Mouse (Mus musculus) ES-Bruce4 (cell line): ENCODE results near the gene Skor1. TPM values are rescaled to one million over a fixed set of nuclear protein-coding genes. Genes with fewer than 3 reads are reported as not detected.

Experiments used
- H3K27ac ChIP-seq: 2 replicates; pipeline ENCODE4 v1.5.1; 2012; ENCODE audit warnings: low read length, inconsistent platforms; ENCODE audit not compliant: insufficient read depth
- H3K27me3 ChIP-seq: 2 replicates; pipeline ENCODE4 v1.6.1; 2012; ENCODE audit warnings: mild to moderate bottlenecking, low read length, inconsistent platforms; ENCODE audit not compliant: control insufficient read depth, poor library complexity, insufficient read depth, severe bottlenecking
- H3K36me3 ChIP-seq: 2 replicates; pipeline ENCODE4 v1.6.1; 2012; ENCODE audit warnings: inconsistent platforms, mild to moderate bottlenecking, low read length, moderate library complexity; ENCODE audit not compliant: control insufficient read depth, poor library complexity, insufficient read depth, severe bottlenecking
- H3K4me1 ChIP-seq: one replicate; pipeline ENCODE4 v1.8.1; 2011; ENCODE audit warnings: low read length; ENCODE audit not compliant: control insufficient read depth, insufficient read depth
- H3K4me3 ChIP-seq: 2 replicates; pipeline ENCODE4 v1.5.1; 2011; ENCODE audit warnings: low read depth, mild to moderate bottlenecking, low read length
- H3K9ac ChIP-seq: 2 replicates; pipeline ENCODE4 v1.6.1; 2012; ENCODE audit warnings: low read depth, mild to moderate bottlenecking, inconsistent platforms; ENCODE audit not compliant: poor library complexity, severe bottlenecking
- H3K9me3 ChIP-seq: replicated peaks from 2 replicates; pipeline ENCODE4 v1.6.1; 2012; ENCODE audit warnings: mild to moderate bottlenecking, low read length, inconsistent platforms; ENCODE audit not compliant: control insufficient read depth, poor library complexity, insufficient read depth, severe bottlenecking
- CTCF ChIP-seq: IDR thresholded peaks from one replicate; pipeline ENCODE4 v1.8.1; 2011; ENCODE audit warnings: low read depth, low read length
- EP300 ChIP-seq: IDR thresholded peaks from 2 replicates; pipeline ENCODE4 v1.6.1; 2011; ENCODE audit warnings: low read depth, low read length; ENCODE audit not compliant: insufficient read depth
- POLR2A ChIP-seq: IDR thresholded peaks from one replicate; pipeline ENCODE4 v1.8.1; 2011; ENCODE audit warnings: low read length; ENCODE audit not compliant: insufficient read depth
- polyA plus RNA-seq: library from polyadenylated mRNA; stranded (reverse); fragments of >200 nt; gene quantifications from 2 replicates; pipeline ENCODE4 v1.2.4, GENCODE M21; 2011; ENCODE audit warnings: low read depth; ENCODE audit not compliant: missing spikeins, insufficient read depth, insufficient read length

The Skor1 gene
- polyA plus RNA-seq, 1 experiment: not detected

GRCm38 (mm10) chr9:63137615-63137915 is 11.2 kb downstream of the Skor1 start:
- no peak overlapping the region for H3K27ac ChIP-seq
- H3K4me1 ChIP-seq: no peaks in the 10 kb centered on the region
- no peak overlapping the region for H3K9ac ChIP-seq
- peaks cover 30% of the 10 kb centered on the region for H3K27me3 ChIP-seq
- no peaks in the 10 kb centered on the region for H3K36me3 ChIP-seq
- H3K9me3 ChIP-seq: no peaks in the 10 kb centered on the region
- H3K4me3 ChIP-seq: no peak overlapping the region
- TF ChIP-seq CTCF: no peak
- TF ChIP-seq POLR2A: no peak
- no peak for TF ChIP-seq EP300

- Histone ChIP-seq H3K4me3 (no peak overlapping the region), H3K27me3 (peaks cover 26% of the 10 kb centered on the region), H3K36me3 (no peaks in the 10 kb centered on the region), H3K9me3 (no peaks in the 10 kb centered on the region), H3K4me1 (no peaks in the 10 kb centered on the region), H3K9ac (no peak overlapping the region), H3K27ac (no peak overlapping the region)
- TF ChIP-seq POLR2A (no peak), EP300 (no peak), CTCF (no peak)
Observed at GRCm38 (mm10) chr9:63136756-63137614, 11.8 kb downstream of the Skor1 start.

GRCm38 (mm10) chr9:63136241-63136640 is 12.5 kb downstream of the Skor1 start:
- H3K27ac ChIP-seq: no peak overlapping the region
- no peaks in the 10 kb centered on the region for H3K4me1 ChIP-seq
- peaks cover 20% of the 10 kb centered on the region for H3K27me3 ChIP-seq
- H3K4me3 ChIP-seq: no peak overlapping the region
- no peaks in the 10 kb centered on the region for H3K36me3 ChIP-seq
- H3K9me3 ChIP-seq: no peaks in the 10 kb centered on the region
- no peak overlapping the region for H3K9ac ChIP-seq
- TF ChIP-seq CTCF (no peak), POLR2A (no peak), EP300 (no peak)

- peak overlapping the region; percentile 30; the same call in 1 of the 2 replicates for H3K4me3 ChIP-seq
- no peaks in the 10 kb centered on the region for H3K4me1 ChIP-seq
- H3K36me3 ChIP-seq: no peaks in the 10 kb centered on the region
- H3K27ac ChIP-seq: no peak overlapping the region
- TF ChIP-seq POLR2A (no peak), CTCF (peak; percentile 53), EP300 (no peak)
- no peaks in the 10 kb centered on the region for H3K9me3 ChIP-seq
- H3K9ac ChIP-seq: no peak overlapping the region
- H3K27me3 ChIP-seq: peaks cover 19% of the 10 kb centered on the region
Observed at GRCm38 (mm10) chr9:63135801-63136200, 13.0 kb downstream of the Skor1 start.

GRCm38 (mm10) chr9:63135356-63135755 is 13.4 kb downstream of the Skor1 start:
- Histone ChIP-seq H3K36me3 (no peaks in the 10 kb centered on the region), H3K4me3 (peak overlapping the region; percentile 30), H3K9me3 (no peaks in the 10 kb centered on the region), H3K4me1 (no peaks in the 10 kb centered on the region), H3K27me3 (peaks cover 17% of the 10 kb centered on the region), H3K9ac (no peak overlapping the region), H3K27ac (no peak overlapping the region)
- TF ChIP-seq POLR2A (no peak), EP300 (no peak), CTCF (no peak)

GRCm38 (mm10) chr9:63133659-63134058 is 15.1 kb downstream of the Skor1 start:
- peaks cover 4% of the 10 kb centered on the region; the same call in 1 of the 2 replicates for H3K27me3 ChIP-seq
- H3K27ac ChIP-seq: no peak overlapping the region
- H3K9me3 ChIP-seq: no peaks in the 10 kb centered on the region
- H3K36me3 ChIP-seq: no peaks in the 10 kb centered on the region
- peak overlapping the region; percentile 51 for H3K4me3 ChIP-seq
- H3K4me1 ChIP-seq: no peaks in the 10 kb centered on the region
- TF ChIP-seq EP300: no peak
- H3K9ac ChIP-seq: no peak overlapping the region
